In the genomic region with DNA sequence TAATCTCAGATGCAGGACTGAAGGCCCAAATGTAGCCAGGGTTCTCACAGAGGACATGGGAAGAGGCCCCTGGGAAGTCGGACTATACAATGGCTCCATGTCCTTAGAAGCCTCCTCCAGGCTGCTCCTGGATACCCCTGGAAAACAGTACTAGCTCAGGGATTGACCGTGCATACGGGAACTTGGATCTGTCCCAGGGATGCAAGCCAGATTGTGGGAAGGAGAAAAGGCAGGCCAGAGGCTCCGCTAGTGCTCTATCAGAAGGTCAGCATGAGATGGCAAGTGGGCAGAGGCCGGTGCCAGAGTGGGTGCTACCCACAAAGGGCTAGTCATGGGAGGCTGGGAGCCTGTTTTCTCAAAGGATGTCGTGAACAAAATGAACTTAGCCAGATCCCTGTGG, we compare ENCODE assay signal across 24 mouse cellular contexts. TPM values are rescaled to one million over a fixed set of nuclear protein-coding genes. Genes with fewer than 3 reads are reported as not detected.
DNase-seq lines count a peak whose midpoint lies in the region; ATAC-seq lines count a peak whose summit lies in the region.
"Had no signal": no experiment of that assay in that cellular context is flagged by ENCODE, and none has a peak within 500 bp of the region (broad histone marks: within the 10 kb centered on the region; RNA-seq: fewer than 3 reads in every experiment).

No protein-coding gene starts in this region.

- H3K9me3 ChIP-seq in heart, embryonic 13.5 days: no peaks in the 10 kb centered on the region
- H3K9me3 ChIP-seq: embryonic facial prominence, embryonic 15.5 days; forebrain, embryonic 15.5 days; limb, embryonic 13.5 days; midbrain, embryonic 12.5 days had no signal

- peak; percentile 21 to 34 for DNase-seq in cerebellum, postnatal 36 days
- no peak for DNase-seq in cerebellum, adult 18-20 months
- no peak for DNase-seq in heart, postnatal 4 days
- DNase-seq in 3134 (ENCODE audit: extremely low read depth, insufficient read length, low spot score) (peak; percentile 47), NIH3T3 (ENCODE audit: low read depth) (peak; percentile 74)
- DNase-seq in adrenal gland, adult 8-10 months: no peak
- no peak for DNase-seq in lung, adult 18-20 months
- DNase-seq: cerebellum, adult 11-12 months; kidney, adult 9 months; kidney, postnatal 14 days; layer of hippocampus, adult 9-11 months; retina, postnatal 1 day; right cerebral cortex, postnatal 14 days had no signal

- H3K36me3 ChIP-seq in heart, embryonic 13.5 days: no peaks in the 10 kb centered on the region
- H3K36me3 ChIP-seq: embryonic facial prominence, embryonic 15.5 days; forebrain, embryonic 15.5 days; limb, embryonic 13.5 days; midbrain, embryonic 12.5 days had no signal

- ATAC-seq in heart, embryonic 13.5 days (ENCODE audit: extremely low read depth, insufficient number of reproducible peaks, low FRiP score, low TSS enrichment): 0 out of 2 replicates have a peak, but pooled peaks have one; percentile 24
- ATAC-seq: forebrain, embryonic 15.5 days; intestine, embryonic 16.5 days had no signal

- H3K4me1 ChIP-seq in heart, embryonic 13.5 days: peaks cover 34% of the 10 kb centered on the region
- H3K4me1 ChIP-seq: forebrain, embryonic 15.5 days; midbrain, embryonic 12.5 days had no signal

- H3K4me2 ChIP-seq in heart, embryonic 13.5 days: no peak overlapping the region
- H3K4me2 ChIP-seq: embryonic facial prominence, embryonic 15.5 days; forebrain, embryonic 15.5 days; limb, embryonic 13.5 days; liver, embryonic 11.5 days; midbrain, embryonic 12.5 days had no signal

- WGBS in heart, embryonic 13.5 days: 66% methylated on average over 6 of the region's 6 CpGs

- peaks cover 6% of the 10 kb centered on the region for H3K27me3 ChIP-seq in heart, embryonic 13.5 days (replicated peaks)
- H3K27me3 ChIP-seq: embryonic facial prominence, embryonic 15.5 days; forebrain, embryonic 15.5 days; limb, embryonic 13.5 days had no signal

- 0 out of 2 replicates have a peak overlapping the region, but pooled peaks have one; percentile 13 for H3K27ac ChIP-seq in heart, embryonic 13.5 days (replicated peaks)
- H3K27ac ChIP-seq: embryonic facial prominence, embryonic 15.5 days; forebrain, embryonic 15.5 days; limb, embryonic 13.5 days; midbrain, embryonic 12.5 days had no signal

- H3K9ac ChIP-seq in heart, embryonic 13.5 days: no peak overlapping the region
- H3K9ac ChIP-seq: embryonic facial prominence, embryonic 15.5 days; forebrain, embryonic 15.5 days; limb, embryonic 13.5 days; midbrain, embryonic 12.5 days had no signal

- H3K4me3 ChIP-seq in heart, embryonic 13.5 days: no peak overlapping the region
- H3K4me3 ChIP-seq: embryonic facial prominence, embryonic 15.5 days; forebrain, embryonic 15.5 days; limb, embryonic 13.5 days; megakaryocyte, embryonic 14.5 days; midbrain, embryonic 12.5 days had no signal

RNA-seq across cellular contexts. Expression of a gene that starts 25.3 kb away (rescaled TPM):
- 173 and 181 TPM in 2 replicates for polyA plus RNA-seq in heart, embryonic 13.5 days (2015; fragmentation: Nextera tagmentation; extraction: Ambion mirVana)
- total RNA-seq in heart, postnatal 4 days (2021): 100 to 1,000 TPM; 172 to 182 TPM
- total RNA-seq in adrenal gland, adult 8-10 months (2022): 10 to 100 TPM in 3 of 4 experiments, 1 to 10 TPM in 1; 8.8 to 24.6 (median 14.7) TPM
- total RNA-seq: common myeloid progenitor, adult 5-6 weeks; hematopoietic stem cell, adult 5-6 weeks; monocyte, adult 5-6 weeks had no signal

RNA-seq across cellular contexts. Expression of a gene that starts 30.5 kb away (rescaled TPM):
- 8.2 and 9.6 TPM in 2 replicates for polyA plus RNA-seq in heart, embryonic 13.5 days (2015; fragmentation: Nextera tagmentation; extraction: Ambion mirVana)
- 10 to 100 TPM; 11.4 to 12.5 TPM for total RNA-seq in heart, postnatal 4 days (2021)
- 10 to 100 TPM in 3 of 4 experiments, 1 to 10 TPM in 1; 9.8 to 26.5 (median 20.6) TPM for total RNA-seq in adrenal gland, adult 8-10 months (2022)

Comparison
In these comparisons a context has a peak if more than half of its experiments do, and no peak if none do; other contexts are left out.
1. DNase-seq: peak in cerebellum, postnatal 36 days (2 of 2), 3134 (single experiment) and NIH3T3 (single experiment); none in cerebellum, adult 18-20 months (0 of 2), heart, postnatal 4 days (single experiment), adrenal gland, adult 8-10 months (single experiment) and lung, adult 18-20 months (0 of 2).
2. RNA of a gene that starts 25.3 kb away (total RNA-seq): 172 to 182 TPM in heart, postnatal 4 days; 8.8 to 24.6 TPM in adrenal gland, adult 8-10 months; every median in the first group is over 4 times any median in the second.